Mouse (Mus musculus): Measurements from ENCODE around the gene Camk2d. TPM values are rescaled to one million over a fixed set of nuclear protein-coding genes. Genes with fewer than 3 reads are reported as not detected.
A peak's percentile ranks its signal among the peaks of the same experiment; 100 is the strongest.

Camk2d gene
- total and polyA plus RNA-seq, 3 experiments, result 66.1 to 80.4 (median 77.3) TPM

- Histone ChIP-seq H3K9me3 (replicated peaks; ENCODE audit: low read length) (no peaks in the 10 kb centered on the region), H3K36me3 (replicated peaks in 1 of 2; ENCODE audit: control insufficient read depth in 1 of 2, insufficient read depth in 1 of 2, low read length in 1 of 2) (peaks cover 0 to 6% of the 10 kb centered on the region in 2 experiments), H3K4me1 (ENCODE audit: control insufficient read depth in 1 of 2, insufficient read depth in 2 of 2) (peaks cover 16 to 70% of the 10 kb centered on the region in 2 experiments), H3K9ac (ENCODE audit: insufficient read depth, low read depth) (peak overlapping the region; percentile 12; the same call in 1 of the 2 replicates), H3K4me2 (ENCODE audit: insufficient read depth, low read depth, poor library complexity, severe bottlenecking) (peak overlapping the region; percentile 81), H3K27me3 (replicated peaks) (no peaks in the 10 kb centered on the region), H3K79me2 (replicated peaks; ENCODE audit: control insufficient read depth, extremely low read depth, insufficient read depth, poor library complexity, severe bottlenecking) (peaks cover 75% of the 10 kb centered on the region), H3K27ac (ENCODE audit: insufficient read depth, low read depth) (peak overlapping the region; percentile 97), H3K4me3 (replicated peaks in 1 of 3; ENCODE audit: low read depth in 2 of 3, low read length in 2 of 3, poor library complexity in 1 of 3) (peak overlapping the region; percentile 21 to 51 (median 42))
- dilution Hi-C loops (cut with MboI; ENCODE audit: extremely low pct_ligation_motif_present, extremely low pct_unique_long_range_greater_than_20kb, low sequenced_read_pairs) (no loop called here), in situ Hi-C loops (cut with MboI; ENCODE audit: low pct_ligation_motif_present, low pct_unique_long_range_greater_than_20kb, low sequenced_read_pairs) (no loop called here)
- peak; percentile 92 for DNase-seq (ENCODE audit: extremely low read depth)
- TF ChIP-seq ZNF384 (IDR thresholded peaks at IDR 0.05; ENCODE audit: low read depth, low read length), result no peak
- TF ChIP-seq HCFC1 (IDR thresholded peaks at IDR 0.05; ENCODE audit: low read depth, low read length), result no peak
- no peak for TF ChIP-seq UBTF (IDR thresholded peaks at IDR 0.05; ENCODE audit: low read depth, low read length)
- peak; percentile 61; the same call in 1 of the 2 replicates for TF ChIP-seq TBP (conservative IDR thresholded peaks at IDR 0.05; ENCODE audit: low read depth, low read length)
- no peak for TF ChIP-seq NRF1 (IDR thresholded peaks at IDR 0.05; ENCODE audit: low read depth, low read length)
- no peak for TF ChIP-seq NELFE (IDR thresholded peaks at IDR 0.05; ENCODE audit: low read depth, low read length)
- TF ChIP-seq CHD1 (IDR thresholded peaks at IDR 0.05; ENCODE audit: low read depth, low read length), result no peak; the same call in 1 of the 2 replicates
- no peak for TF ChIP-seq TCF12 (IDR thresholded peaks at IDR 0.05; ENCODE audit: low read depth, low read length)
- peak; percentile 46; the same call in 1 of the 2 replicates for TF ChIP-seq POLR2A (IDR thresholded peaks at IDR 0.05; ENCODE audit: low read depth, low read length)
- TF ChIP-seq MEF2A (IDR thresholded peaks at IDR 0.05; ENCODE audit: borderline replicate concordance, low read depth, low read length), result no peak
- no peak for TF ChIP-seq CHD2 (IDR thresholded peaks at IDR 0.05; ENCODE audit: low read length)
- no peak for TF ChIP-seq USF1 (IDR thresholded peaks at IDR 0.05; ENCODE audit: low read depth, low read length)
- TF ChIP-seq RAD21 (IDR thresholded peaks at IDR 0.05; ENCODE audit: low read depth, low read length), result no peak
- no peak for TF ChIP-seq ZKSCAN1 (IDR thresholded peaks at IDR 0.05; ENCODE audit: borderline replicate concordance, low read depth, low read length)
- TF ChIP-seq ETS1 (conservative IDR thresholded peaks at IDR 0.05; ENCODE audit: low read depth, low read length), result peak; percentile 71
- TF ChIP-seq JUND (conservative IDR thresholded peaks at IDR 0.05; ENCODE audit: low read depth, low read length), result 0 out of 2 replicates have a peak, but pooled peaks have one; percentile 21
- TF ChIP-seq MAZ (IDR thresholded peaks at IDR 0.05; ENCODE audit: low read depth, low read length), result no peak
- TF ChIP-seq BHLHE40 (IDR thresholded peaks at IDR 0.05; ENCODE audit: low read depth, low read length), result no peak
- TF ChIP-seq SIN3A (IDR thresholded peaks at IDR 0.05; ENCODE audit: low read length), result no peak; the same call in 1 of the 2 replicates
- TF ChIP-seq KAT2A (IDR thresholded peaks at IDR 0.05; ENCODE audit: insufficient replicate concordance, low read length), result no peak
- no peak for TF ChIP-seq CTCF (conservative IDR thresholded peaks at IDR 0.05 in 1 of 2, IDR thresholded peaks at IDR 0.05 in 1 of 2; ENCODE audit: low read depth in 2 of 2, low read length in 2 of 2)
- no peak for TF ChIP-seq JUN (IDR thresholded peaks at IDR 0.05; ENCODE audit: insufficient read depth, low read depth, low read length)
- TF ChIP-seq MAX (IDR thresholded peaks at IDR 0.05; ENCODE audit: low read length), result no peak
- peak; percentile 54; the same call in 1 of the 2 replicates for TF ChIP-seq IRF4 (IDR thresholded peaks at IDR 0.05; ENCODE audit: low read depth, low read length)
- no peak for TF ChIP-seq MAFK (IDR thresholded peaks at IDR 0.05; ENCODE audit: insufficient replicate concordance, low read length)
- peak; percentile 28; the same call in 1 of the 2 replicates for TF ChIP-seq MXI1 (IDR thresholded peaks at IDR 0.05; ENCODE audit: low read depth, low read length)
- TF ChIP-seq SMC3 (IDR thresholded peaks at IDR 0.05; ENCODE audit: low read depth, low read length), result no peak
- TF ChIP-seq GABPA (IDR thresholded peaks at IDR 0.05; ENCODE audit: insufficient replicate concordance, low read depth, low read length), result no peak
- peak; percentile 50 for TF ChIP-seq EP300 (IDR thresholded peaks at IDR 0.05; ENCODE audit: low read length)
- TF ChIP-seq RCOR1 (conservative IDR thresholded peaks at IDR 0.05; ENCODE audit: low read depth, low read length), result no peak
- TF ChIP-seq ZC3H11A (IDR thresholded peaks at IDR 0.05; ENCODE audit: low read depth, low read length), result no peak
- TF ChIP-seq POLR2AphosphoS2 (IDR thresholded peaks at IDR 0.05; ENCODE audit: low read depth, low read length), result no peak
- peak; percentile 76 for TF ChIP-seq ELF1 (IDR thresholded peaks at IDR 0.05; ENCODE audit: low read depth, low read length)
- TF ChIP-seq ZMIZ1 (IDR thresholded peaks at IDR 0.05; ENCODE audit: low read depth, low read length), result no peak
- no peak for TF ChIP-seq E2F4 (IDR thresholded peaks at IDR 0.05; ENCODE audit: insufficient replicate concordance, low read depth, low read length)
- no peak for TF ChIP-seq PAX5 (IDR thresholded peaks at IDR 0.05; ENCODE audit: low read length)
- no peak for TF ChIP-seq MYC (IDR thresholded peaks at IDR 0.05; ENCODE audit: low read depth, low read length)
- TF ChIP-seq USF2 (conservative IDR thresholded peaks at IDR 0.05; ENCODE audit: low read depth, low read length), result no peak
Observed at GRCm38 (mm10) chr3:126696620-126697019, 100.5 kb downstream of the Camk2d start.

Data from CH12.LX (cell line).